Mouse (Mus musculus): ENCODE measurements at regions not wholly inside any gene's neighbourhood (a gene's known extent, or its start where the extent isn't known, plus 50 kb on each side); places are given as distances from the start of the nearest gene placed in this dataset.
A peak's percentile ranks its signal among the peaks of the same experiment; 100 is the strongest.

DNA sequence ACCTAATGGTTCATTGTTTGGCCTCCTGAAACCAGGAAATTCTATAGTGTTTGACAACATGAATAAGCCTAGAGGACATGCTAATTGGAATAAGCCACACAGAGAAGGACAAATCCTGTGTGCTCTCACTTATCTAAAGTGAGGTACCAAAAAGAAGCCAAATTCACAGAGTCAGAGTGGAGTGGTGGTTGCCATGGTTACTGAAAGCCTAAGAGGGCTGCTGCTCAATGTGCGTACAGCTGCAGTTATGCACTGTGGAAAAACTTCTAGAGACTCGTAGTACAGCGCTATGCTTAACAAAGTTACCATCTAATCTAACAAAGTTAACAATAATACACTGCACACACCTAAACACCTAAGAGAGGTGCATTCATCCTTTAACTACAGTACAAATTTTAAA lies 171.4 kb upstream of the Ntm start:
- Histone ChIP-seq H3K36me3 (no peaks in the 10 kb centered on the region), H3K27ac (replicated peaks) (no peak overlapping the region), H3K27me3 (no peaks in the 10 kb centered on the region), H3K9ac (replicated peaks) (no peak overlapping the region), H3K4me1 (peaks cover 30% of the 10 kb centered on the region), H3K9me3 (no peaks in the 10 kb centered on the region), H3K4me3 (no peak overlapping the region), H3K4me2 (replicated peaks) (no peak overlapping the region)
- no peak for ATAC-seq (replicated peaks)
- WGBS, result 38% methylated on average over 3 of the region's 3 CpGs

- Histone ChIP-seq H3K27ac (replicated peaks) (peak overlapping the region; percentile 69), H3K4me2 (replicated peaks) (peak overlapping the region; percentile 18; the same call in 1 of the 2 replicates), H3K9ac (replicated peaks) (no peak overlapping the region), H3K27me3 (no peaks in the 10 kb centered on the region), H3K4me1 (peaks cover 43% of the 10 kb centered on the region), H3K36me3 (no peaks in the 10 kb centered on the region), H3K4me3 (no peak overlapping the region), H3K9me3 (no peaks in the 10 kb centered on the region)
- 16% methylated on average over 14 of the region's 14 CpGs for WGBS
- peak; percentile 88 for ATAC-seq (replicated peaks)
Measured at GRCm38 (mm10) chr9:30137611-30138287, 174.8 kb upstream of the Ntm start.

DNA sequence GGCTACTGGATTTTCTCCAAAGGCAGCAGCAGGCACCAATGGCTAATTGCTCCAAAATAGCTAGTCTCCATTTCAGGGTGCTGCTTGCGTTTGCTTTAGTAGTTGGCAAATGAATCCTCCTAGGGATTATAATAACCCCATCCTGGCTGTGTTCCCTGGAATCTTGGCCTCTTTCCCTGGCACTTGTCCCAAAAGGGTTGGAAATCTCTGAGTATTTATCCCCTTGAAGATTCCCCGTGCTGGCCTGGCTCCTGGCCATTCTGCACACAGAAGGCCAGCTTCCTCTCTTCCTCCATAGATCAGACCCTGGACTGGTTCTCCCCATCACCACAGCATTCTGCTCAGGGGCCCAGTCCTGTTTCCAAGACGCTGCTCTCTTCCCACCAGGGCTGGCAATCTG lies 177.2 kb upstream of the Ntm start:
- peak; percentile 68 for ATAC-seq (replicated peaks)
- WGBS, result 18% methylated on average over 3 of the region's 3 CpGs
- Histone ChIP-seq H3K9ac (replicated peaks) (no peak overlapping the region), H3K4me1 (peaks cover 38% of the 10 kb centered on the region), H3K4me2 (replicated peaks) (no peak overlapping the region), H3K27ac (replicated peaks) (peak overlapping the region; percentile 58), H3K4me3 (no peak overlapping the region), H3K9me3 (no peaks in the 10 kb centered on the region), H3K27me3 (no peaks in the 10 kb centered on the region), H3K36me3 (no peaks in the 10 kb centered on the region)

DNA sequence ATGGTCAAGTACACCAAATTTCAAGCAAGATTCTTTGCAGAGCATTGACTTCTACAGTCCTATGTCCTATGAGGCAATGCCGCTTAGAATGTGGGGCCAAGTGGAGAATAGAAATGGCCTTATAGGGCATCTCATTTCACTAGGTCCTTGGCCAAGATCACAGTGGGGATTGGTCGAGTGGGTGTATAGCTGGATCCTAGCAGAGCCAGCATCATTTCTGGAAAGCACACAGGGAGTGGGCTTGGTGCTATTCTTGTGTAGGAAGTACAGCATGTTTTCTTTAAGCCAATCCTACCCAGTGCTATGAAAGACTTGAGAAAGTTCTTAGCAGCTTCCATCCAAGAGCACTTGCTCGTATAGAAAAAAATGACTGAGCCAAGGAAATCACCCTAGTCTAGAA lies 178.2 kb upstream of the Ntm start:
- 91% methylated on average over 3 of the region's 3 CpGs for WGBS
- no peak for ATAC-seq (replicated peaks)
- H3K27me3 ChIP-seq, result no peaks in the 10 kb centered on the region

DNA sequence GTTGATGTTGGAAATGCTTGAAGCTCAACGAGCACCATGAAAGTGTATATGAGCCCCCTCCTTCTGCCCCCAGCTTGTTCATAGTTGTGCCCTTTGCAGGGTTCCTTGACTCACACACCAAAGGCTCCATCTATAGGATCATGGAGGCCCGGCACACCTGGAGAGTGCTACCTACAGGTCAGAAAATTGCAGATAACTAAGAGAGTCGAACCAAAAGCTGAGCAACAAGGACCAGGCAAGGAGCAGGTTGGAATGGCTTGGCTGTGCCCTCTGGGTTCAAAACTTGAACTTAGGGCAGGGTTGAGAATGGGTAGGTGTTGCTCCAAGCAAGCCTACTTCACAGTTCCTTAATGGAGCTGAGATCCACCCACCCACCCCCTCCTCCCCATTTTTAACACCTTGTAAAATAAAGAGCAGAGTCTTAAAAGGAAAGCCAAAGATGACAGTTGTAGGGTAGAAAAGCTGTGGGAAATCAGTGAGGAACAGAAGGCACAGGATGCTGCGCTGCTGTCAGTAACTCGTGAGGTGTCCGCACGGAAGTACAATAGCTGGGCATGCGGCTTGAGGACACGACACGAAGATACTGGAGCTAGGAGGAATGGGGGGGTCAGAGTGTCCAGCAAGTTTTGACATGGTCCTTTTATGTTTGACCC lies 180.0 kb upstream of the Ntm start:
- ATAC-seq (replicated peaks), result no peak
- peaks cover 29% of the 10 kb centered on the region for H3K4me1 ChIP-seq
- WGBS, result 80% methylated on average over 10 of the region's 10 CpGs
- no peak overlapping the region for H3K4me3 ChIP-seq
- H3K9ac ChIP-seq (replicated peaks), result no peak overlapping the region
- H3K4me2 ChIP-seq (replicated peaks), result no peak overlapping the region
- H3K27ac ChIP-seq (replicated peaks), result no peak overlapping the region
- no peaks in the 10 kb centered on the region for H3K9me3 ChIP-seq
- H3K27me3 ChIP-seq, result no peaks in the 10 kb centered on the region
- no peaks in the 10 kb centered on the region for H3K36me3 ChIP-seq

More for the DNA sequence above, 178.2 kb upstream of the Ntm start:
- peaks cover 38% of the 10 kb centered on the region for H3K4me1 ChIP-seq
- H3K4me3 ChIP-seq, result no peak overlapping the region
- H3K27ac ChIP-seq (replicated peaks), result 0 out of 2 replicates have a peak overlapping the region, but pooled peaks have one; percentile 56
- H3K9ac ChIP-seq (replicated peaks), result no peak overlapping the region
- no peaks in the 10 kb centered on the region for H3K9me3 ChIP-seq
- no peak overlapping the region for H3K4me2 ChIP-seq (replicated peaks)
- no peaks in the 10 kb centered on the region for H3K36me3 ChIP-seq

DNA sequence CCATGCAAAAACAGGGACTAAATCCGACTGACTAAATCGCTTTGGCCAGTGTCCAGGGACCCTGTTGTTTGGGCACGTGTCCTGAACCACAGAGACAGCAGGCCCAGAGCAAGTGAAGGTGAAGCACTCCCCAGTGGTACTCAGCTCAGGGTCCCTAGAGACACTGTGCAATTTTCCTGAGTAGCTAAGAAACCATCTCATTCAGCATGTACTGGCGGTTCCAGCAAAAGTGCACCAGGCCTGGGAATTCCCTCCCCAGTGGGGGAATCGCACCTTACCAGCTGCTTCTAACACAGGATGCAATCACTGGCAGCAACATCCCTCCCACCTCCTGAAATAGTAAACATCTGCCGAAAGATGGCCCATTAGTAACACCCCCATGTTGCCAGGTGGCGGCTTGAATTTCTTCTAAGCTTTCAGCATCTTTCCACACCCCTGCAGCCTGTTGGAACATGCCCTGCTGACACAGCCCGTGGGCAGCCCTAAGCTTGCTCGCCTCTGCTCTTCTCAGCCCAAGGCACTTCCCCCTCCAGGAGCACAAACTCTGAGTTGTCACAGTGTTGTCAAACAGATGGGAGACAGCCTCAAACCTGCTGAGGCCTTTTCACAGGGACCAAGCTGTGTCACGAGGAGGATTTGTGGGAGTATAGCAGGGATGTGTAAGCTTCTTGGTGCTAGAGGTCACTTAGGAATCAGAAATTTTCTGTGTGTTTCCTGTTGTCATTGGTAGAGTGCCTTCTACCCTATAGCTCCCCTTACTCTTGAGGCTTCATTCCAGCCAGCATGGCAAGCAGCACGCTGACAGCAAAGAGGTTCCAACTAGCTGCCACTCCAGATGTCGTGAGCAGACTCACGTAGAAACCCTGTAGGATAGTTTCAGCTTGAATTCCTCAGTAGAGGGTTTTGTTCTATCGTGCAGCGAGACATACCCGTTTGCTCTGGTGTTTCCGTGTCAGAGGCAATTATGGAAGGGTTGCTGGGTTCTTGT lies 186.8 kb upstream of the Ntm start:
- whole genome bisulfite sequencing, result 42% methylated on average over 17 of the region's 17 CpGs
- H3K4me3 ChIP-seq, result no peak overlapping the region
- no peak overlapping the region for H3K9ac ChIP-seq (replicated peaks)
- peaks cover 19% of the 10 kb centered on the region for H3K4me1 ChIP-seq
- H3K27ac ChIP-seq (replicated peaks), result no peak overlapping the region
- H3K36me3 ChIP-seq, result no peaks in the 10 kb centered on the region
- H3K9me3 ChIP-seq, result no peaks in the 10 kb centered on the region
- ATAC-seq (replicated peaks), result no peak; the same call in 1 of the 2 replicates
- no peak overlapping the region for H3K4me2 ChIP-seq (replicated peaks)
- H3K27me3 ChIP-seq, result no peaks in the 10 kb centered on the region

- 0 out of 2 replicates have a peak, but pooled peaks have one; percentile 55 for ATAC-seq (replicated peaks)
Measured at GRCm38 (mm10) chr9:30151173-30151572, 188.2 kb upstream of the Ntm start.

DNA sequence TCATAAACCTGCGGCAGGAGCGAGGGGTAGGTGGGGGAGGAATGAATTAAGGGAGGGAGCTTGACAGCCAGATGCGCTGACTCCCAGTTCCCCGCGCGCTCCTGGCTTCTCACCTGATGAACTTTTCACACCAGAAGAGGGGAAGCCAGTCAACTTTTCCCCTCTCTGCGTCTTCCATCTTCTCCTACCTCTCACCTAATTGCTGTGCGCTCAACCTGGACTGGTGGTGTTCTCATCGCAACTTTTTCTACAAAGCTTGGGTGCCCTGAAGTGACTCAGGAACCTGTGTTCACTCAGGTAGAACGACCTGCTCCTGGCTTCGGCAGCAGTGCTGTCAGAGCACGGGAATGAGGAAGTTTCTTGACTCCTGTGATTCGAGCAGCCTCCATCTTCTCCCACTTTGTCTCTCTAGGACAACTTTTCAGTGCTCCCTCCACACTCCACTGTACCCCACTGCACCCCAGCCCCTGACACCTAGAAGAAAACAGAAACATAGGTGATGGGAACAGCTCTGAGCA lies 203.4 kb upstream of the Ntm start:
- Histone ChIP-seq H3K9me3 (no peaks in the 10 kb centered on the region), H3K27ac (replicated peaks) (no peak overlapping the region), H3K4me3 (no peak overlapping the region), H3K36me3 (no peaks in the 10 kb centered on the region), H3K4me2 (replicated peaks) (no peak overlapping the region), H3K9ac (replicated peaks) (no peak overlapping the region), H3K27me3 (no peaks in the 10 kb centered on the region), H3K4me1 (no peaks in the 10 kb centered on the region)
- no peak for ATAC-seq (replicated peaks)
- 85% methylated on average over 13 of the region's 13 CpGs for WGBS

More at GRCm38 (mm10) chr9:30151173-30151572, 188.2 kb upstream of the Ntm start:
- 98% methylated on average over 1 of the region's 1 CpGs for WGBS
- Histone ChIP-seq H3K27ac (replicated peaks) (no peak overlapping the region), H3K36me3 (no peaks in the 10 kb centered on the region), H3K4me2 (replicated peaks) (no peak overlapping the region), H3K4me1 (peaks cover 19% of the 10 kb centered on the region), H3K9me3 (no peaks in the 10 kb centered on the region), H3K9ac (replicated peaks) (no peak overlapping the region), H3K4me3 (no peak overlapping the region), H3K27me3 (no peaks in the 10 kb centered on the region)

DNA sequence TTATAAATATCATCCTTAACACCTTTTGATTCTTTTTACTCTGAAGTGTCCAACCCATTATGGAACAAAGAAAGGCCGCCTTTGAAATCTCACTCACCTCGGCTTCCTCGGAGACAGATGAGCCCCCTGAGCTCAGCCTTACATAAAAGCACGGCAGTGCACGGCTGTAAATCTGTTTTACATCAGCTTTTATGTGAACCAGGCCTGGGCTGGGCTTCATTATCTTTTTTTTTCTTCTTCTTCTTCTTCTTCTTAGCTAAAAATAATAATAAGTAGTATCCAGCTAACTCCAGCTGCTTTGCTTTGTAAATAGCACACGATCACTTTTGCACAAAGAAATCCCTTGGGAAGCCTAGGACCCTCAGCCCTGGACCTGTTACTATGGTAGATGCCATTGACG lies 204.3 kb upstream of the Ntm start:
- no peak overlapping the region for H3K9ac ChIP-seq (replicated peaks)
- H3K27ac ChIP-seq (replicated peaks), result no peak overlapping the region
- no peaks in the 10 kb centered on the region for H3K27me3 ChIP-seq
- H3K36me3 ChIP-seq, result no peaks in the 10 kb centered on the region
- H3K9me3 ChIP-seq, result no peaks in the 10 kb centered on the region
- ATAC-seq (replicated peaks), result no peak
- H3K4me3 ChIP-seq, result no peak overlapping the region
- no peak overlapping the region for H3K4me2 ChIP-seq (replicated peaks)
- 28% methylated on average over 7 of the region's 7 CpGs for WGBS
- no peaks in the 10 kb centered on the region for H3K4me1 ChIP-seq

DNA sequence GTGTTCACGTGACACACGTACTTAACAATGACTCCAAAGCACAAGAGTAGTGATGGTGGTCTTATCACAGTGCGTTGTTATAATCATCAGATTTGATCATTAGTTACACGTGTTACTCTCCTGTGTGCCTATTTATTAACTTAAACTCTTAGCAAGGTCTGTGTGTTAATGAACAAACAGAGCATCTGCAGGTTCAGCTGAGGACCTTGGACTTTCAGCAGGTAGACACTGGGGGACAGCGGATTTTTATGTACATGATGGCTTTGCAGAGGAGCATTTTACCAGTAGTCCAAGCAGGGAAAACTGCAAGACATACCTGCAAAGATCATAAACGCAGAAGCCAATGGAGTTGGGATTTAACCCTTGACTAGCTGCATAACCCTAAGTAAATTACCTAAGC lies 211.7 kb upstream of the Ntm start:
- Histone ChIP-seq H3K9me3 (no peaks in the 10 kb centered on the region), H3K4me1 (no peaks in the 10 kb centered on the region), H3K27ac (replicated peaks) (no peak overlapping the region), H3K27me3 (no peaks in the 10 kb centered on the region), H3K36me3 (no peaks in the 10 kb centered on the region), H3K4me2 (replicated peaks) (no peak overlapping the region), H3K4me3 (no peak overlapping the region), H3K9ac (replicated peaks) (no peak overlapping the region)
- ATAC-seq (replicated peaks), result no peak
- WGBS, result 89% methylated on average over 6 of the region's 6 CpGs

- H3K4me2 ChIP-seq (replicated peaks), result no peak overlapping the region
- 78% methylated on average over 3 of the region's 3 CpGs for WGBS
- no peaks in the 10 kb centered on the region for H3K27me3 ChIP-seq
- H3K9ac ChIP-seq (replicated peaks), result no peak overlapping the region
- no peaks in the 10 kb centered on the region for H3K36me3 ChIP-seq
- no peak for ATAC-seq (replicated peaks)
- H3K4me1 ChIP-seq, result no peaks in the 10 kb centered on the region
- H3K9me3 ChIP-seq, result no peaks in the 10 kb centered on the region
- H3K4me3 ChIP-seq, result no peak overlapping the region
- no peak overlapping the region for H3K27ac ChIP-seq (replicated peaks)
Measured at GRCm38 (mm10) chr9:30175376-30175775, 212.4 kb upstream of the Ntm start.

DNA sequence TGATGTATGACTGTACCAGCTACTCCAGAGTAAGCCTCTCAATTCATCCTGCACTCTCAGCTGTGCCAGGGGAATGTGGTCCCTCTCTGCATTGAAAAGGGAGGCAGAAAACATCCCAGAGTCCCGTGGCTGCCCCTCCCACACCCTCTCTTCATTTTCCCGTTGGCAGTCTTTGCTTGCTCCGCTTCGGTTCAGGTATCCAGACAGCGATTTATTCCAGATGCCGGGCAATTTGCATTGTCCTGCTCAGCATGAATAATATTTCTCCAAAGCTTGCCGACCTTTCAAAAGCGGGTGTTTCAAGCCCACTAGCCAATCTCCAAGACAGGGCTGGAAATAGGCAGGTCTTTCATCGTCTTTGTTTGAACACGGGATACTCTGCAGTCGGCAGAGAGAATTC lies 220.5 kb upstream of the Ntm start:
- 68% methylated on average over 11 of the region's 11 CpGs for WGBS
- no peaks in the 10 kb centered on the region for H3K9me3 ChIP-seq
- H3K27ac ChIP-seq (replicated peaks), result no peak overlapping the region
- H3K4me2 ChIP-seq (replicated peaks), result no peak overlapping the region
- peaks cover 8% of the 10 kb centered on the region; the same call in 1 of the 2 replicates for H3K4me1 ChIP-seq
- H3K4me3 ChIP-seq, result no peak overlapping the region
- H3K27me3 ChIP-seq, result no peaks in the 10 kb centered on the region
- H3K9ac ChIP-seq (replicated peaks), result no peak overlapping the region
- no peaks in the 10 kb centered on the region for H3K36me3 ChIP-seq
- ATAC-seq (replicated peaks), result no peak

Data from forebrain, embryonic 15.5 days (tissue).